Mouse (Mus musculus) heart, adult 2 months (tissue): Measurements from ENCODE around the gene Adamts12. TPM values are rescaled to one million over a fixed set of nuclear protein-coding genes. Genes with fewer than 3 reads are reported as not detected.

Source experiments
- DNase-seq, 2 experiments: peaks; one replicate each; pipeline ENCODE4 v3.0.0; 2021
- H3K27ac ChIP-seq: fragments of 200-600 bp; 2 replicates; pipeline ENCODE4 v1.8.1; 2022
- H3K27me3 ChIP-seq: fragments of 200-500 bp; 2 replicates; pipeline ENCODE4 v1.6.1; 2012; ENCODE audit warnings: mild to moderate bottlenecking, low read length, inconsistent platforms, mixed read lengths; ENCODE audit not compliant: control insufficient read depth, insufficient read depth
- H3K36me3 ChIP-seq: fragments of 200-500 bp; 2 replicates; pipeline ENCODE4 v1.6.1; 2012; ENCODE audit warnings: low read length, inconsistent platforms; ENCODE audit not compliant: control insufficient read depth, insufficient read depth
- H3K4me1 ChIP-seq: fragments of 200-500 bp; 2 replicates; pipeline ENCODE4 v1.6.1; 2011; ENCODE audit warnings: low read length; ENCODE audit not compliant: control insufficient read depth, insufficient read depth
- H3K4me3 ChIP-seq: fragments of 200-600 bp; 2 replicates; pipeline ENCODE4 v1.8.1; 2022
- H3K79me2 ChIP-seq: fragments of 200-500 bp; replicated peaks from 2 replicates; pipeline ENCODE4 v1.6.1; 2012; ENCODE audit warnings: mild to moderate bottlenecking, inconsistent platforms, low read length, moderate library complexity, mixed read lengths; ENCODE audit not compliant: control insufficient read depth, insufficient read depth
- H3K9ac ChIP-seq: fragments of 200-500 bp; 2 replicates; pipeline ENCODE4 v1.6.1; 2012; ENCODE audit warnings: low read depth, mild to moderate bottlenecking, control low read depth, inconsistent platforms, low read length, mixed read lengths
- CTCF ChIP-seq: fragments of 200-600 bp; IDR thresholded peaks from 2 replicates; pipeline ENCODE4 v1.8.1; 2022; ENCODE audit warnings: antibody characterized with exemption, mild to moderate bottlenecking, moderate library complexity
- EP300 ChIP-seq: fragments of 200-500 bp; IDR thresholded peaks from 2 replicates; pipeline ENCODE4 v1.6.1; 2011; ENCODE audit warnings: low read depth, low read length, control low read depth; ENCODE audit not compliant: insufficient read depth
- POLR2A ChIP-seq: fragments of 200-500 bp; IDR thresholded peaks from 2 replicates; pipeline ENCODE4 v1.6.1; 2011; ENCODE audit warnings: mild to moderate bottlenecking, low read depth, low read length, control low read depth; ENCODE audit not compliant: insufficient read depth
- WGBS: fragments of 180-500 bp; shearing (Covaris S2); methylation state at CpG from one replicate; pipeline ENCODE4 v1.1.7; 2018; 5-methylcytosine and 5-hydroxymethylcytosine counted together
- intact Hi-C: fragments of 180-260 bp; cut with DNase I; formaldehyde crosslinking; loops from one replicate; pipeline ENCODE4 v1.15.1; 2025
- polyA plus RNA-seq: library from polyadenylated mRNA; depleted of rRNA; stranded (reverse); fragments of >200 nt; gene quantifications from 2 replicates; pipeline ENCODE4 v1.2.3, GENCODE M21; 2012
- total RNA-seq, 2 experiments: library from RNA; stranded (reverse); gene quantifications; 2 replicates each; pipeline ENCODE4 v1.2.3; 2021

The Adamts12 gene
- total and polyA plus RNA-seq, 3 experiments: 0.64 to 2.7 (median 1.3) TPM

DNA sequence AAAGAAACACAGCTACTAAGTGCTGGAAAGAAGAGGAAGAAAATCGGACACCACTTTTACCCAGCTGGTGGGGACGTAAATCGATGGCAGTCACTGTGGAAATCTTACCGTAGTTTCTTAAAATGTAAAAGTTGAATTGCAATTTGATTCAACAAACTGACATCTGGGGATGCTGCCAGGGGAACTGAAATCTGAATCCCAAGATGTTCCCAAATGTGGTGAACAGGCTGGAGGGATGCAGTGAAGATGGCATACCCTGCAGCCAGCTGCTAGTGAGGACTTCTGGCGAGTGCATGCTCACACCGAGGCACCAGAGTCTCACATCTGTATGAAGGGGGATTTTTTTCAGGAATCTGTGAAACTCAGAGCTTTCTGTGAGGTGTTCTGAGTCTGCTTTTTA, 138.5 kb downstream of the Adamts12 start:
- H3K36me3 ChIP-seq: no peaks in the 10 kb centered on the region
- WGBS: 69% methylated on average over 6 of the region's 6 CpGs
- no peak overlapping the region for H3K4me3 ChIP-seq
- H3K27ac ChIP-seq: no peak overlapping the region
- no peak for DNase-seq
- no peak overlapping the region for H3K9ac ChIP-seq
- H3K4me1 ChIP-seq: peaks cover 1% of the 10 kb centered on the region; the same call in 1 of the 2 replicates
- H3K79me2 ChIP-seq: no peaks in the 10 kb centered on the region
- TF ChIP-seq POLR2A (no peak), EP300 (no peak), CTCF (no peak)
- intact Hi-C loops: no loop called here
- no peaks in the 10 kb centered on the region for H3K27me3 ChIP-seq

DNA sequence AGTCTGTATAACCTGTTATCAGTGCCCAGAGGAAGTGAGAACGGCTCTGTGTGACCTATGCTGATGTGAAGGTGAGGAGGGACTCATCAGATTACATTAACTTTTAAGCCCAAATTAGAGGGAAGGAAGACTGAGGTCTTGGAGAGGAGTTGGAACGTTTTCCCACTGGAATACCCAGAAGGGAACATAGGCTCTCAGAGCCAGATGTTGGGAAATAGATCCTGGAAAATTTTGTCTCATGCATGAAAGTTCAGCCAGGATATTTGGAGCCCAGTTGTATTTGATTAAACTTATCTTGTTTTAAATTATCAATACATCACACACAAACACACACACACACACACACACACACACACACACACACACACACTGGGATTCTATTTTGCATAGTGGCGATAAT, 140.3 kb downstream of the Adamts12 start:
- Histone ChIP-seq H3K4me3 (no peak overlapping the region), H3K4me1 (peaks cover 1% of the 10 kb centered on the region; the same call in 1 of the 2 replicates), H3K9ac (no peak overlapping the region), H3K27me3 (no peaks in the 10 kb centered on the region), H3K27ac (no peak overlapping the region), H3K79me2 (no peaks in the 10 kb centered on the region), H3K36me3 (no peaks in the 10 kb centered on the region)
- 38% methylated on average over 3 of the region's 3 CpGs for WGBS
- intact Hi-C loops: no loop called here
- peak in 1 of 2 experiments; percentile 10 for DNase-seq
- TF ChIP-seq EP300 (no peak), POLR2A (no peak), CTCF (no peak)

DNA sequence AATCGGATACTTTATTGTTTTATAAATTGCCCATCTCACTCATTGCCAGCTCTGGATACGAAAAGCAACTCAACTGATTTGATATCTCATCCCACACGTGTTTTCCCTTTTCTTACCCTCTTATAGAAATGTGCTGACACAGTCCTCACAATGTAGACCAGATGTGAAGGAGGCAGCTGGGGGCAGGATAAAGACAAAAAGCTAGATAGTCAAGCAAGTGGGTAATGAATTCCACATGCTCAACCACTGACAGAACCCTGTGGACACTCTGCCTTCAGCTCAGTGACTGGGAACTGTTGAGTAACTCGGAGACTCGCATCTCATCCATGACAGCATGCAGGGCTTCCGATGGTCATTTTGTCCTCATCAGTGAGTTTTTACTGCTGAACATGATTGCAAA, 146.4 kb downstream of the Adamts12 start:
- no peak overlapping the region for H3K4me3 ChIP-seq
- 68% methylated on average over 6 of the region's 6 CpGs for WGBS
- intact Hi-C loops: no loop called here
- no peaks in the 10 kb centered on the region for H3K27me3 ChIP-seq
- DNase-seq: peak in 1 of 2 experiments; percentile 7
- H3K4me1 ChIP-seq: no peaks in the 10 kb centered on the region
- no peak overlapping the region for H3K9ac ChIP-seq
- no peak for TF ChIP-seq CTCF
- TF ChIP-seq EP300: no peak
- TF ChIP-seq POLR2A: no peak
- H3K27ac ChIP-seq: no peak overlapping the region
- no peaks in the 10 kb centered on the region for H3K79me2 ChIP-seq
- no peaks in the 10 kb centered on the region for H3K36me3 ChIP-seq

DNA sequence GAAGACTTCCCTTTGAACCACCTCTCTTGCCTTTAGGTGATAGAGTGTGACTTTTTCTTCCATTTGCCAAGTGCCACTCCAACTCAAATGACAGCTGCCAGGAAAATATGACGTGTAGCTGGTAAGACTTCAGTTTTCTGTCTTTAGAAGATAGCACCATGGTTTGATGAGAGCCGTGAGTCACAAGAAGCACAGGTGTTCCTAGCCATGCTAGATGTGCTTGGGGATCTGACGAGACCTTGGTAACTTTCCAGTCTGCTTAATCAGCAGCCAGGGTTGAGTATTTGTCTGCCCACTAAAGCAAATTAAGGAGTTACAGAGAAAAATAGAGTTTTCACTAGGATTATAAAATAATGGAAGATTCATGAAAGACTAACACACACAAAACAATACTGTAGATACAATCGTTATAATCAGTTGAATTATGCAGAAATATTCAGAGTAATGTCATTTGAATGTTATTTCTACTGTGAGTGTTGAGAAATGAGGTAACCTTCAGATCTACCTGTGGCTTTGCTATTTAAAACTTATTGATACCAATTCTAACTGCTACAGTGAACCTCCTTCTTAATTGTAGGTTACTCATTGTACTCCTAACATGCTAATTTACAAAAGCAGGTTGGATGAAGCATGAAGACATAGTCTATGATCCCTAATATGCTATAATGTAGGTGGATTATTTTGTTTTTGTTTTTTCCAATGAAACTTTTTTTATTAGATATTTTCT, 169.5 kb downstream of the Adamts12 start:
- Histone ChIP-seq H3K9ac (no peak overlapping the region), H3K36me3 (no peaks in the 10 kb centered on the region), H3K4me3 (no peak overlapping the region), H3K27ac (no peak overlapping the region), H3K27me3 (no peaks in the 10 kb centered on the region), H3K4me1 (no peaks in the 10 kb centered on the region), H3K79me2 (no peaks in the 10 kb centered on the region)
- intact Hi-C loops: no loop called here
- TF ChIP-seq CTCF (no peak), POLR2A (no peak), EP300 (no peak)
- no peak for DNase-seq
- WGBS: 73% methylated on average over 4 of the region's 4 CpGs

DNA sequence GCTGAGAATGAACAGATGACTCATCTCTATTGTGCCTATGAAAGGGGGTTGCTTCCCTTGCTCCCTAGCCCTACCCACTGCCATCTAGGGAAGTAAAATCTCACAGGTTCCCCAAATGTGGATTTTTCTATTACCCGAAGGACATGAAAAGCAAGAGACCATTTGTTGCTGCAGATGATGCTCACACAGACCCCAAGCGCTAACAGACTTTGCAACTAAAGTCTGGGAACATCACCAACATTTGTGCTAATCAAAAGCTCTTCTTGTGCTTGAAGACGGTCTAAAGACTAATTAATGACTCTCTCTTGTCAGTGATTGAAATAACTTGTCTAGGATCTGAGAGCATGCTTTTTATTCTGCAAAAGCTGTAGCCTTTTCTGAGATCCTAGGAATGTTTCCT, 175.8 kb downstream of the Adamts12 start:
- DNase-seq: no peak
- Histone ChIP-seq H3K27me3 (no peaks in the 10 kb centered on the region), H3K27ac (no peak overlapping the region), H3K9ac (no peak overlapping the region), H3K36me3 (no peaks in the 10 kb centered on the region), H3K79me2 (no peaks in the 10 kb centered on the region), H3K4me3 (no peak overlapping the region), H3K4me1 (no peaks in the 10 kb centered on the region)
- 86% methylated on average over 3 of the region's 3 CpGs for WGBS
- intact Hi-C loops: loop anchor here (10.0 kb wide), 1 partner anchor 206 kb away; the partner anchor contains the start of gene Rxfp3
- TF ChIP-seq POLR2A: no peak
- TF ChIP-seq CTCF: no peak
- TF ChIP-seq EP300: no peak

DNA sequence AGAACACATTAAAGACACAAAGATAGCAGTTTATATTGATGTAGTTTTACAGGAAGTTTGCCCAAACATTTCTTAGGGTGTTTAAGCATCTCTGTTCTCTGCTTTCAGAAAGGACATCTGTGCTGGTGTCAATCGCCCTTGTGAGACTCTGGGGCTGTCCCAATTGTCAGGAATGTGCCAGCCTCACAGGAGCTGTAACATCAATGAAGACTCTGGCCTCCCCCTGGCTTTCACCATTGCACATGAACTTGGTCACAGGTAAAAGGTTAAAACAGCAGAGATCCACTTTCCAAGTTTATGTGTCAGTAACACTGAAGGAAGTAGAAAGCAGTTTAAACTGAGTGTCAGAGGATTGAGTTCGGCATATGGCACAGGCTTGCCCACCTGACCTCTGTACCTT, 176.7 kb downstream of the Adamts12 start:
- H3K9ac ChIP-seq: no peak overlapping the region
- WGBS: 76% methylated on average over 2 of the region's 2 CpGs
- intact Hi-C loops: loop anchor here (10.0 kb wide), 1 partner anchor 206 kb away; the partner anchor contains the start of gene Rxfp3

More for the DNA sequence above, 176.7 kb downstream of the Adamts12 start:
- Histone ChIP-seq H3K79me2 (no peaks in the 10 kb centered on the region), H3K36me3 (no peaks in the 10 kb centered on the region), H3K4me3 (no peak overlapping the region), H3K27me3 (no peaks in the 10 kb centered on the region), H3K27ac (no peak overlapping the region), H3K4me1 (no peaks in the 10 kb centered on the region)
- DNase-seq: no peak
- no peak for TF ChIP-seq POLR2A
